Mouse (Mus musculus) adrenal gland, postnatal 25 days (tissue): ENCODE results near the gene Rhoq. TPM values are rescaled to one million over a fixed set of nuclear protein-coding genes. Genes with fewer than 3 reads are reported as not detected.

Source experiments
- DNase-seq: peaks from one replicate; pipeline ENCODE4 v3.0.0; 2021; ENCODE audit warnings: mixed read lengths
- total RNA-seq: library from RNA; stranded (reverse); gene quantifications from 2 replicates; pipeline ENCODE4 v1.2.3, GENCODE M21; 2021

Gene Rhoq
- total RNA-seq, 1 experiment from 2014 or later, result 53.0 TPM

- no peak for DNase-seq
These were observed 46.1 kb downstream of the Rhoq start for GRCm38 (mm10) chr17:87008950-87009349.

- peak; percentile 28 for DNase-seq
These were observed 48.6 kb downstream of the Rhoq start for GRCm38 (mm10) chr17:87011301-87012019.

GRCm38 (mm10) chr17:87019692-87020091, 56.8 kb downstream of the Rhoq start:
- DNase-seq, result no peak

- DNase-seq, result peak; percentile 12
These were observed 61.8 kb downstream of the Rhoq start for GRCm38 (mm10) chr17:87024491-87025242.

- peak; percentile 97 for DNase-seq
These were observed 62.5 kb downstream of the Rhoq start, which contains the start of the genes Pigf and Cript for GRCm38 (mm10) chr17:87025269-87025949. Pigf (minus strand) TSS chr17:87025406. Cript (plus strand) TSS chr17:87025550.

GRCm38 (mm10) chr17:87036141-87037073, 73.5 kb downstream of the Rhoq start:
- peak; percentile 34 for DNase-seq

GRCm38 (mm10) chr17:87038496-87038895, 75.6 kb downstream of the Rhoq start:
- no peak for DNase-seq

- DNase-seq, result peak; percentile 40
These were observed 78.9 kb downstream of the Rhoq start for GRCm38 (mm10) chr17:87041739-87042138.

- DNase-seq, result peak; percentile 88
These were observed 81.5 kb downstream of the Rhoq start for GRCm38 (mm10) chr17:87044364-87044763.

GRCm38 (mm10) chr17:87044796-87045195, 81.9 kb downstream of the Rhoq start:
- no peak for DNase-seq

Other genes with a start within 250 kb of the Rhoq start
- 174 and 183 TPM in 2 replicates for gene Epas1, start 209.4 kb upstream of the Rhoq start, total RNA-seq
- gene Tmem247, start 45.7 kb upstream of the Rhoq start, total RNA-seq, result not detected in 2 replicates
- not detected in 2 replicates for gene Atp6v1e2, start 15.2 kb upstream of the Rhoq start, total RNA-seq
- 14.0 and 15.4 TPM in 2 replicates for gene Pigf, start 62.3 kb downstream of the Rhoq start, total RNA-seq
- 67.1 and 68.5 TPM in 2 replicates for gene Cript, start 62.5 kb downstream of the Rhoq start, total RNA-seq
- gene Socs5, start 144.6 kb downstream of the Rhoq start, total RNA-seq, result 82.7 and 83.4 TPM in 2 replicates